Mouse (Mus musculus) cerebellum, adult 8-10 months (tissue): ENCODE results near the gene Zmynd8.

Experiments used
- DNase-seq: peaks from one replicate; pipeline ENCODE4 v3.0.0; 2022

The Zmynd8 gene

DNA sequence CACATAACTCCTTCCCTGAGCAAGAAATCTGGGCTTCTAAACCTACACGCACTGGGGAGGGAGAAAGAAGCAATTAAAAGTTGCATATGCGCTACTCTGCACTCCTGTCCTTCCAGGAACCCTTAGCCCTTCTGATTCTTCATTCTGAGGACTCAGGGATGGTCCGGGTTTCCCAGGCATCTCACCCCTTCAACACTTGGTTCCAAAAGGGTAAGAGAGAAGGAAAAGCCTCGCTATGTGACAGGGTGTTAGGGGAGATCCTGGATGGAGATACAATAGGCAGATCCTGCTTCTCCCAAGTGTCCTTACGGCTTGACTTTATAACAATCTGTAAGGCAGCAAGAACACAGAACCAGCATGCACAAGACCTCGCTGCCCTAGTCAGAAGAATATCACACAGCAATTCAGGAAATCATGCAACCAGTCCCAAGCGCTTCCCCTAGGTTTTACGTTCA, 19.9 kb downstream of the Zmynd8 start:
- peak; percentile 64 for DNase-seq

GRCm38 (mm10) chr2:165878021-165878585, 20.7 kb downstream of the Zmynd8 start:
- DNase-seq: peak; percentile 32

- DNase-seq: peak; percentile 39
Measured at GRCm38 (mm10) chr2:165877180-165877579, 21.6 kb downstream of the Zmynd8 start.

DNA sequence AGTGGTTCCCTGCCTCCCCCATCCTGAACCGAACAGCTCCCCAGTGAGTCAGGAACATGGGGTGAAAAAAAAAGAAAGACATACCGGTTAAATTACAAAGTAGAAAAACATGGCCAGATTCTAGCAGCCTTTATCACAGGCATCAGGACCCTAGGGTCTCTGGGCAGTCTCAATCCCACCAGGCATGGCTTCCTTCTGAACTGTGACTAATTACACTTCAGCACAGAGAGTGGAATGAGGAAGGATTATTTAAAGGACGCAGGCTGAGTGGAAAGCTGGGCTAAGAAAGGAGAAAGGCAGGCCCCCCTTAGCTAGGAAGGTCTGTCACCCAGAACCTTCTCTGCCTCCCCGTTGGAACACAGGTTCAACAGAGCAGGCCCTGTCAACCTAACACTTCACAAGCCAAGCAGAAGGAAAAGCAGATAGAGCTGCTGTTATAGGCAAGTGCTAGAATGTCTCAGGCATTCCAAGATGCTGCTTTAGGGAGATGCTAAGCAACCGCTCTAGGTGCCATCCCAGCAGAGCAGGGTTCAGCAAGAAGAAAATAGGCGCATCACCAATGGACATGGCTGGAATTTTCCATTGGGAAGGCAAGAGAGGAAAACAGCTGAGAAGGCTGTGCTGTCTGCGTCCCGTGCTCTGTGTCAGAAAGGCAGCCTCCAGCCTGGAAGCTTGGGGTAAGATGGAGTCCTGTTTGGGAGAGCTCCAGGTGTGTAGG, 22.5 kb downstream of the Zmynd8 start:
- peak; percentile 58 for DNase-seq

DNA sequence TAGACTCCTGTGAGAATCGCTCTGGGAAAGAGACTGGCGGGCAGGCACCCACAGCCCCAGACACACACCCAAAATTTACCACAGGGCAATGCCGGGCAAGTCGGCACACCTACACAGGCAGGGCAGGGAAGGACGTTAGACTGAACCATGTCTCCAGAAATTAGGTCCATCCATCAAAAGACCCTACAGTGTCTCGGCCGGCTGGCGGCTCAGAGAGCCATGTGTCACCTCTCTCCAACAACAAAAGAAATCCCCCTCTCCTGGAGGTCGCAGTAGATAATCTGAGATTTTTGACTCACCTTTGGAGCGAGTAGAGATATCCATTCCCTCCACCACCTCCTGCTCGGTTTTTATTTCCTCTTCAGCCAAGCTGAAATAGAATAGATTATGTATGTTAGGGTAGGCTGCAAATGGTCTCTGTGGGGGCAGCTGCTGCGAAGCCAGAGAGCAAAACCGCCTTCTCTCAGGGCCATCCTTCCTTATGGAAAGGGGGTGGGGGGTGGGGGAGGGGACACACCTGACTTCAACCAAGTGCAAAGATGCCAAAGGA, 23.3 kb downstream of the Zmynd8 start:
- DNase-seq: no peak

- DNase-seq: no peak
Measured at GRCm38 (mm10) chr2:165874461-165875339, 24.1 kb downstream of the Zmynd8 start.

DNA sequence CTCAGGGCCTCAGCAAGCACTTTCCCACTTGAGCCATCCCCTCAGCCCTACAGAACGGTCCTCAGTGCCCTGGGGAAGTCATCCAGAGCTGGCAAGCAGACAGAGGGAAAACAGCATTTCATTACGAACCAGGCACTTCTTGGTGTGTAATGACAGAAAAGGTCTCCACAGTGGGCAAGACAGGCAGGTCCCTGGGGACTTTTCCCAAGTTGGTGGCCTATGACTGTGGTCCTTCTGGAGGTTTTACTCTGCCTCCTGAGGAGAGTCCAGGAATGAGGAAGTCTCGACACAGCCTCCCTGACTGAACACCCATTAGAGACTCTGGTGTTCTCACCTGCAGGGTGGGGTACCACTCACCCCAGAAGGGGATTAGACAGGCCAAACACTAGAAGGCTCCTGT, 25.0 kb downstream of the Zmynd8 start:
- no peak for DNase-seq

- DNase-seq: no peak
Measured at GRCm38 (mm10) chr2:165873196-165873595, 25.6 kb downstream of the Zmynd8 start.

- no peak for DNase-seq
Measured at GRCm38 (mm10) chr2:165869257-165869656, 29.6 kb downstream of the Zmynd8 start.

- DNase-seq: no peak
Measured at GRCm38 (mm10) chr2:165868522-165869175, 30.2 kb downstream of the Zmynd8 start.

- DNase-seq: no peak
Measured at GRCm38 (mm10) chr2:165867549-165867948, 31.3 kb downstream of the Zmynd8 start.

DNA sequence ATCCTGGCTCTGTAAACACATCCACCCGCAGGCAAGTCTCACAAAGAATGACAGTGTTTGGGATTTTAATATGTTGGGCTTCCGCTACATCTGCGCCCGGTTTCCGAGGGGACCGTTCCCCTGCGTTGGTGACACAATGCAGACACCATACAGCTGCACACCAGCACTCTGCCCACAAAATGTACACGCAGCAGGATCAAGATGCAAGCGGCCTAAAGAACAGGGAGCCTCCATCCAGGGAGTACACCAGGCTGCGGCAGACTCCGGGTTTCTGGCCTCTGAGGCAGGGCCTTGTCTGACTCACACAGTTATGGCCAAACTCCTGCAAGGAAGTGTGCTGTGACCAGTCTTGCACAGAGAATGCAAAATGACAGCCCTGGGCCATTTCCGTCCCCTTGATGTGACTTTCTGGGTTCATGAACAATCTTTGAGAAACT, 31.8 kb downstream of the Zmynd8 start:
- no peak for DNase-seq

- DNase-seq: no peak
Measured at GRCm38 (mm10) chr2:165866412-165866811, 32.4 kb downstream of the Zmynd8 start.

GRCm38 (mm10) chr2:165864769-165865168, 34.0 kb downstream of the Zmynd8 start:
- DNase-seq: no peak

DNA sequence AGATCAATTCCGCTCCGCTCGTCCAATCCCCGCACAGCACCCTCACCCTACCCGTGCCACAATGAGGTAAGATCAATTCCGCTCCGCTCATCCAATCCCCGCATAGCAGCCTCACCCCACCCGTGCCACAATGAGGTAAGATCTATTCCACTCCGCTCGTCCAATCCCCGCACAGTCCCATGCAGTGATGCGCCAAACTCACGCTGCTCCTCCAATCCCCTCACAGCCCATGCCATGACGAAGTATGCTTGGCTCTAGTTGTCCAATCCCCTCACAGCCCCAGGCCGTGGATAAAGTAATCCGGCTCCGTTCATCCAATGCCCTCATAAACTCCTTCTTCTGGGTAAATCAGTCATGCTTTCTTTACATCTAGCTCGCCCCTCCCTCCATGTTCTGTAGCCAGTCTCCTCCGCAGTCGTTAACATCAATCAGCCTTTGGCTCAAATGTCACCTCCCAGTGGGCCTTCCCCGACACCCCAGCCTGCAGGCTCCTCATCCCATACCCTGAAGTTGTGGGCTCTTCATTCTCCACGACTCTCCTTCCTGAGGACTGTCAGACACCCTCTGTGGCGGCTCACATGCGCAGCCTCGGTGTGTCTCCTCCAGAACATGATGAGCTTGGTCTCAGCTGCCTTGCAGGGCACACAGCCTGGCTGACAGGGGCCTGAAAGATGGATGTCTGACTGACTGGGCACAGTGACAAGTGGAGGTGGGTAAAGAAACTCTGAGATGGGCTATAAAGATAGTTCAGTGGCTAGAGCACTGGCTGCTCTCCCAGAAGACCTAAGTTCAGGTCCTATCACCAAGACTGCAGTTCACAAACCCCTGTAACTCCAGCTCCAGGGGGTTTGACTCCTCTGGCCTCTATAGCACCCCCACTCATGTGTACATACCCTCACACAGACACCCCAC, 36.9 kb downstream of the Zmynd8 start:
- no peak for DNase-seq

- no peak for DNase-seq
Measured at GRCm38 (mm10) chr2:165860962-165861682, 37.7 kb downstream of the Zmynd8 start.

DNA sequence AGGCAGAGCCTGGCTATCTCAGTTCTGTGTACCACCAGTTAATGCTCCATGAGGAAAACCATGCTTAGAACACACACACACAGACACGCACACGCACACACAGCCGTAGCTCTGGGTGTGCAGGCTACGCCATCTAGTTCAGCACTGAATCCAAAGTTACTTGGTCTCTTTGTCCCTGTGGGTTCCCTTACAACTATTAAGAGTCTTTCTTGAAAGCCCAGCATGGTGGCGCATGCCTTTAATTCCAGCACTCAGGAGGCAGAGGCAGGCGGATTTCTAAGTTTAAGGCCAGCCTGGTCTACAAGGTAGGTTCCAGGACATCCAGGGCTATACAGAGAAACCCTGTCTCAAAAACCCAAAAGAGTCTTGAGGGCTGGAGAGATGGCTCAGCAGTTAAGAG, 38.4 kb downstream of the Zmynd8 start:
- no peak for DNase-seq

DNA sequence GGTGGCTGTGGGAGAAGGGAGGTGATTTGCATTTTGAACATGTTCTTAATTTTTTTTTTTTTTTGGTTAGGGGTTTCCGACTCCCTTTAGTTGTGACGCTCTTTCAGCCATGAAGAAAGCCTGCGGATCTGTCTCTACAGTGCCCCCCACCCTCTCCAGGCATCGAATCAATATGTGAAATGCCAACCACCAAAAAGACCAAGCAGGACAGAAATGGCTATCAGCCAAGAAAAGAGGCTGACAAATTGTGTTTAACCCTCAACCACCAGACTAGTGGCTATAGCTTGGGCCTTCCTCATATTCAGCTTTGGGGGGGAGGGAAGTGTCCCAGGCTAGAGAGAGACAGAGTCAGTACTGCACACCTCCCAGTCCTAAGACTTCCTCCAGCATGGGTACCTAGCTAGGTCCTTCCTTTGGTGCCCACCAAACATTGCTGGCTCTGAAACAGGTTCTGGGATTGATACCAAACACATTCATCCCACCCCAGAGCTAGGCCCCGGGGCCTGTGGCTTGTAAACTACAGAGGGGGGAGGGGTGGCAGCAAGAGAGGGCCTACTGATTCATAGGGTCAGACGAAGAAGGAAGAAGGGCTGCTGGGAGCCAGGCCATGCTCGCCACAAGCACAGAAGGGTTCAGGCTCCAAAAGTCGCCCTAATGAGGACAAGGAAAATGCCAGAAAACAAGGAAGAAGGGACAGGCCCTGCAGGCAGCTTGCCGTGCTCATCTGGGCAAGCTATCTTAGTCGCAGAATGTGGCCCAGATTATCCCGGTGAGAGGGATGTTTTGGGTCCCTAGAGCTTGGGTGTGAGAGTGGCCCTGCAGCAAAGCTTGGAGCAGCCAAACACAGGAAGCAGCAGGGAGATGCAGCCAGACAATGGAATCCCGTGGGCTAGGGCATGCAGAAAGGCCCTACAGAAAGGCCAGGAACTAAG, 40.1 kb downstream of the Zmynd8 start:
- DNase-seq: no peak

- DNase-seq: no peak
Measured at GRCm38 (mm10) chr2:165857841-165858426, 40.9 kb downstream of the Zmynd8 start.
